Mouse (Mus musculus): Measurements from ENCODE around the gene Cpa5.

The Cpa5 gene

GRCm38 (mm10) chr6:30604342-30604867 lies 6.4 kb upstream of the Cpa5 start:
- no peak for DNase-seq (ENCODE audit: low read depth, low spot score)

DNA sequence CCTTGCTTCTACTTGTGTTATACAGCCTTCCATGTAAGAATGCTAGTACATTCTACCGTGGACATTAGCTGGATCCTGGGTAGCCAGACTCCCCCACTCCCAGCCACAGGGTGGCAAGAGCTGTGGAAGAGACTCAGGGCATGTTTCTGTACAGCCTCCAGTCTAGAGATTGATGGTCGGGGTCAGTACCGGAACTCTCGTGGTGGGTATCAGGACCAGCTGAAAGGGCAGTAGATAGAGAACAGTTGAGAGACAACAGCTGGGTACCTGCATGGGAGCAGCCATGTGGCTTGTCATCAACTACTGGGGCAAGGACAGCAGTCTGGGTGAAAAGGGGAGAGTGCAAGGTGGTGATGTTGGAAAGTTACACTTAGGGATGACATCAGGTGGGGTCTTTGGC lies 5.7 kb upstream of the Cpa5 start:
- no peak for DNase-seq (ENCODE audit: low read depth, low spot score)

GRCm38 (mm10) chr6:30605672-30606071 lies 5.1 kb upstream of the Cpa5 start:
- DNase-seq (ENCODE audit: low read depth, low spot score), result no peak

DNA sequence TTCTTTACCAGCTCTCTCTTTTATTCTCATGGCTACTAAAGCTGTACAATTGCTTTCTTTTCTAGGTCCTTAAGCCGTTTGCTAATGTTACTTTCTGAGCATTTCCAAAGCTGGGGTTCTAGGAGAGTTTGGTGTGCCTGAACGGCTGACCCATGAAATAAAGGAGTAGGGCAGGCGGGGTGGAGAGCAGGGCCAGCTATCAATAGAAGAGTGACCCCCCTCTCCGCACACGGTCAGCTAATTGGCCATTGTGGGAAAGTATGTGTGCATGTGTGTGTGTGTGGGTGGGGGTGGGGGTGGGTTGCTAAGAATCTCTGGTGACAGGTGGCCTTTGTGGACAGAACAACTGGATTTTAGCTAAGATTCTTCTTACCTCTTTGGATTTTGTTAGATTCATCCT lies 402 bp downstream of the Cpa5 start:
- DNase-seq (ENCODE audit: low read depth, low spot score), result no peak

DNA sequence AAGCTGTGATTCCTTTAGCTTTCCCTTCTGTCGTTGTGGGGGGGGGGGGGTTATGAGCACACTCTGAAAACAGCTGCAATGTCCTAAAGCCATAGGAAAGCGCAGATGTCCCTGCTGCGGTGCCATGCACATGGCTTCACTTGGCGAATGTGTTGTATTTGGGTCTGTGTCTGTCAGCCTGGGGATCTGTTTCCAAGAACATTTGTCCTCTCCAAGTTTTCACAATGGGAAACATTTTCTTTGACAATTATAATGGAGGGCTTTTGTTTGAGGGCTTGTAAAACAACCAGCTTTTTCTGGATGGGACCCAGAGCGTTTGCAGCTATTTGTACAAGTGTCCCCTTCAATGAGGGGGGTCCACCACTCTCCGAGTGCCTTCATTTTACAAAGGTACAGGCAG lies 3.4 kb downstream of the Cpa5 start:
- DNase-seq (ENCODE audit: low read depth, low spot score), result no peak

DNA sequence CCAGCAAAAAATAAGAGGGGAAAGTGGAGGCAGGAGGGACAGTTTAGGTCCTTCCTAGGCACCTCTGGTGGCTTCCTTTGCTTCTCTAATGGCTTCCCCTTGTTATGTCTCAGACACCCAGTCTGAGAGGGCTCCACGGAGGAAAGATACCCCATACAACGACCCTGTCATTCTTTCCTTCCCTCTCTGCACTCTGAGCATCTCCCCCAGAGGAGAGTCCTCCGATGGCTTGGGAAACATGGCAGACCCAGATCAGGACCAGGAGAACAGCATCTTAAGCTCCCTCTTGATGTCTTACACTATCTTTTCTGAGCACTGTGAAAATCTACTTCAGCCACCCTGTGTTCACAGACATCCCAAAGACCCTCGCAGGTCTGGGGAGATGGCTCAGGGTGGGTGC lies 4.9 kb downstream of the Cpa5 start:
- DNase-seq (ENCODE audit: low read depth, low spot score), result no peak

DNA sequence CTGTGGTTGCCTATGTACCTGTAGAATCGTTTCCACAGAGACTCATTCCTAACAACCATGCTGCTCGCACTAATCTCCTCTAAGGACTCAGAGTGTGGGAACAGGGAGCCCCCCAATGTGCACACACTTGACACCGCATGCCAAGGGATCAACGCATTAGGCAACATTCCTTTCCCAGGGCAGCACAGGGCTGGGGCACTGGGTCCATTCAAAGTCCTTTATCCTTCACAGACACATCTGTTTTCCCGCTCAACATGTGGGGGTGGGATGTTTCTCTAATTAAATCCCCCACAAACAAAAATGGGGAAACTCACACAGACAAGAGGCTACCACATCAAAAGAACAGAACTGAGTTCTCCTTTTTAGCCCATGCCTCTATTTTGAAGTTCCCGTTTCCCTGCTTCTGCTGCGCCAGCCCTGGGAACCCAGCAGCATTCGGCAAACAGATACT lies 5.7 kb downstream of the Cpa5 start:
- no peak for DNase-seq (ENCODE audit: low read depth, low spot score)

DNA sequence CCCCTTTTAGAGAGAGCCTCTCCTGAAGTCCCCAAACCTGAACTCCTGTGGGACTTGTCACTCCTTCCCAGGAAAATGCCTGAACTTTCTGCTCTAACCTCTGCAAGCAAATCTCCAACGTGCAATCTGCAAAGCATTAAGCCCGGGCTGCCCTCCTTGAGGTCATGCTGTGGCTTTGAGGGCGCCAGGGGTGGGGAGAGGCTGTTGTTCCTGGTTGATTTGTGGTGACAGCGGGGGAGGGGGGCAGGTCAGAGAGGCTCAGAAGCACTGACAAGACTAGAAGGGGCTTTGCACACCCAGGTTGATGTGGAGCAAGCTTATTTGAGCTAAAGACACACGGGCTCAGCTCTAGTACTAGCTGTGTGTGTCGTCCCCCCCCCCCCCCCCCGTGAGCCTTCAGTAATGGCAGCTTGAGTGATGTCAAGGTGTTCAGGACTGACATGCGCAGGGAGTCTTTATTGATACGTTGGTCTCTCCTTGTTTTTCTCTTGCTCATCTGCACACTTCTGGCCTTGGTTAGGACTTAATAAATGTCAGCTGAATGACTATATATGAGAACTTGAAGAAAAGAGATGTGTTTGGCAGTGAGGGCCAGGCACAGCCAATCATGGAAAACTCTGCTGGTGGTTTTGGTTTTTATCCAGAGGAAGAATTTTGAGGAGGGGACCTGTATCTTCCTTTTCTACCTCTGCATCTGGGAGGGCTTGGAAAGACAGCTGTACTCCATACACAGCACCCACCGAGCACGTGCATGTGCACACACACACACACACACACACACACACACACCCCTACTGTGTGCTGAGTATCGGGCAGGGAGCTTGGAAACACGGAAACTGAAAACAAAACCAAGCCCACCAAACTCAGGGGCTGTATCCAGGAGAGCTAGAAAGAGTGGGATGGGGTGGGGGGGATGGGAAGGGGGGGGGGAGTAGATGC lies 6.5 kb downstream of the Cpa5 start:
- no peak for DNase-seq (ENCODE audit: low read depth, low spot score)

DNA sequence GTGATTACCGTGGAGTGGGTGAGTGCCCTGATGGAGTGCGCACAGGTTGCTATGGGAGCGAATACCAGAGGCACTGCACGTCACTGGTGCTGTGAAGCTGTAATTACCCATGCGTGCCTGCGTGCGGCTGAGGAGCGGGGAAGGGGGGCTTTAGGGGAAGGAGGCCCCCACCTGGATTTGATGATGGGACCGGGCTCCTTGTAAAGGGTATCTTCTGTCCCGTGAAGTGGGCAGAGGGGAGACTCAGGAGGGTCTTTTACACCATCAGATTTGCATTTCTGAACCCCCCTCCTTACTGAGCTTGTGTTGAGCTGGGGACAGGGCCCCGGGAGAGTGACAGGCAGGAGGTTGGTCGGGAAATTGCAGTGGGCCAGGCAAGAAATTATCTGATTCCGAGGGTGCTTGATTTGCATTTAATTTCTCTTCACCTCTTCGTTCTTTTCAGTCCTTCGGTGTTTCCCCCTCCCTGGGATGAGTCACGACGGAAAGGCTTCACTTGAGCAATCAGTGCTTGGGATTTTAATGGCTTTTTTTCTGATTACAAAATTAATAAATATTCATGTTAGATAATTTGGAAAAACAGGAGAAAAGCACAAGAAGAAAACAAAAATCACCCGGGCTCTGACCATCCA lies 7.3 kb downstream of the Cpa5 start:
- DNase-seq (ENCODE audit: low read depth, low spot score), result no peak

- DNase-seq (ENCODE audit: low read depth, low spot score), result no peak
Observed at GRCm38 (mm10) chr6:30618735-30619134, 7.9 kb downstream of the Cpa5 start.

GRCm38 (mm10) chr6:30619606-30620005 lies 8.8 kb downstream of the Cpa5 start:
- no peak for DNase-seq (ENCODE audit: low read depth, low spot score)

DNA sequence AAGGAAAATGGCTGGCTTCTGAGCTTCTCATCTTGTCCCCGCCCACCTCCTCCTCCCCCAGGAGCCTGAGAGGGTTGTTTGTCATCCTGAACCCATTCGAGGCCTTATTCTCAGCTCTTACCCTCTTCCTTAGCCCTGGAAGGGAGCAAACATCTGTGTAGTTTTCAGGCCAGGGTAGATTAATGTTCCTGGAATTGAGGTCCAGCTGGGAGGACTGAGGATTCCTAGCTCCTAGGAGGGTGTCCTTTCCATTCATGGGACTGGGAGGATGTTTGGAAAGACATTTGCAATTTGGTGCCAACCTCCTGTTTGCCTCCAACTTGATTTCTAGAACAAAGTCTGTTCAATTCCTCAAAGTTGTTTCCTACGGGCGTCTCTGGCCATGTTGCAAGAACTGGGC lies 9.8 kb downstream of the Cpa5 start:
- no peak for DNase-seq (ENCODE audit: low read depth, low spot score)

- no peak for DNase-seq (ENCODE audit: low read depth, low spot score)
Observed at GRCm38 (mm10) chr6:30620994-30621393, 10.2 kb downstream of the Cpa5 start.

DNA sequence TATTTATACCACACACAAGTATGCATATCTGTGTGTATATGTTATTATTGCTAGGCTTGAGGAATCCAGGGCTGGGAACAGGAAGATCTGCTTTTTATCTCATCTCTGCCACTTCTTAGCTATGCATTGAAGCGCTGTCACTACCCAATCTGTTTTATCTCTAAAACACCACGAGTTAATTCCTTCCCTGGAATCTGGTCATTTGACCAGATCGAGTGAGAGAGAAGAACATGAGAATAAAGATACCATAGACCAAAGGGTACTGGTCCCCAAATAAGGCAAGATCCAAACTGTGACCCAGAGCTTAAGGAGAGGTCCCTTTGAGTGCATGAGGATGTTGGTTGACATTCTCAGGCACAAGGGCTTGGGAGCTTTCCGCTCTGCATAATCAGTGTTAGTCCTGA lies 11.2 kb downstream of the Cpa5 start:
- DNase-seq (ENCODE audit: low read depth, low spot score), result no peak

- no peak for DNase-seq (ENCODE audit: low read depth, low spot score)
Observed at GRCm38 (mm10) chr6:30624763-30625162, 14.0 kb downstream of the Cpa5 start.

DNA sequence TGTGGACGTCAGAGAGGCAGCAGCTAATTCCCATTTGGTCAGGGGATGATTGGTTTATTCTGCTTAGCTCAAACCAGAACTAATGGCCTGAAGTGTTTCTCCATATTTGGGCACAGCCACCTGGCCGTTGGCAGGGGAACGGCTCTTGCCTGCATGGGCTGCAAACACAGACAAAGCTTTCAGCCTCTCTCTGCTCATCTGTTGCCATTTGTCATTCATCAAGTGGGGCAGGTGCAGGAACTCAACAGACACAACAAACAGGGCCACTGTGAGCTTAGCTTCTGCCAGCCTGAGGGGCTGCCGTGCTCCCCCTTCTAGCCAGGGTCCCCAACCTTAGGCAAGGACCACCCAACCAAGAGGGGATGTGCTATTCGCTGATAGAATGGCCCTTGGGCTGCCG lies 17.3 kb downstream of the Cpa5 start:
- DNase-seq (ENCODE audit: low read depth, low spot score), result no peak

GRCm38 (mm10) chr6:30629989-30630388 lies 19.2 kb downstream of the Cpa5 start:
- no peak for DNase-seq (ENCODE audit: low read depth, low spot score)

DNA sequence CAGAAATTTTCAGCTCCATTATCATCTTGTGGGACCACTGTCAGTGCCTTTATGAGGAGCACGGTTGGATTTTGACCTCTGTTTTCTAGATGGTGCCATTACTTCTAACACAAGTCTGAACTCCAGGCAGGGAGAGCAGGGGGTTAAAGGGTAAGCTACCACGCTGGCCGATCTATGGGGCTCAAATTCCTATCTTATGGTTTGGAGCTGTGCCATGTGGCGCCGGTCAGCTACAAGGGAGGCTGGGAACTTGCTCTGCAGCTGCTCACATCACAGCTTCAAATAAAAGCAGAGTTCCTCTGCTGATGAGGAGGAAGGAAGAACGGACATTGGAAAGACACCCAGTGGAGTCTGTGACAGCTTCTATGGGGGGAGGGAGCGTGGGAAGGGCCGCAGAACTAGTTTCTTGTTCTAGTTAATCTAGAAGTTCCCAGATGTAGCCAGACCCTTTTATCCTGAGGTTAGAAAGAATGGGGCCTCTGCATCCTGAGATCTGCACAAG lies 24.6 kb downstream of the Cpa5 start:
- DNase-seq (ENCODE audit: low read depth, low spot score), result no peak

GRCm38 (mm10) chr6:30636186-30636842 lies 25.5 kb downstream of the Cpa5 start:
- DNase-seq (ENCODE audit: low read depth, low spot score), result no peak

DNA sequence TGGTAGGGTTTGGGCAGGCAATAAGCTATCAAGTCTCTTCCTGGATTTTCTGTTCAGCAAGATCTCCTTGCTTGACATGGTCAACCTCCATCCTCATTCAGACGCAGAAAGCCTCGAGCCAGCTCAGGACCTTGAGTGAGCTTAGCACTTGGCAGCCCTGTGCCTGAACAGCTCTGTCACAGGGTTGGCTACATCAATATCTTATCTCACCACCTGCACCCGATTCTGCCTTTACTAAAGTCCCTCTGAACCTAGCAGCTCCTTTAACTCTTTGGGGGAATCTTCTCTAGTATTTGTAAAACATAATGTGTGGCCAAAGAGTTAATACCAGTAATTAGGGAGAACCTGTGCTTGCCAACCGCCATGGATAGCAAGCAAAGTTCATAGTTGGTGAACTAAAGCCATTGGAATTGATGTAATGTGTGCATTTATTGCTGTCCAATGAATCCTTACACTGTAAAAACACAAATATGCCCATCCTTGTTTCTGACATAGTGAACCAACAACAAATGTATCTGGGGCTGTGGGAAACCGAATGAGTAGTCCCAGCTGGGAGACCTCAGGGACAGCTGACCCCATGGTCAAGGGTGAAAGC lies 28.0 kb downstream of the Cpa5 start, which contains the start of gene Cpa1:
TSS of gene Cpa1 (plus strand) at position 545 of the 595 bp plus-strand sequence.
- DNase-seq (ENCODE audit: low read depth, low spot score), result no peak

DNA sequence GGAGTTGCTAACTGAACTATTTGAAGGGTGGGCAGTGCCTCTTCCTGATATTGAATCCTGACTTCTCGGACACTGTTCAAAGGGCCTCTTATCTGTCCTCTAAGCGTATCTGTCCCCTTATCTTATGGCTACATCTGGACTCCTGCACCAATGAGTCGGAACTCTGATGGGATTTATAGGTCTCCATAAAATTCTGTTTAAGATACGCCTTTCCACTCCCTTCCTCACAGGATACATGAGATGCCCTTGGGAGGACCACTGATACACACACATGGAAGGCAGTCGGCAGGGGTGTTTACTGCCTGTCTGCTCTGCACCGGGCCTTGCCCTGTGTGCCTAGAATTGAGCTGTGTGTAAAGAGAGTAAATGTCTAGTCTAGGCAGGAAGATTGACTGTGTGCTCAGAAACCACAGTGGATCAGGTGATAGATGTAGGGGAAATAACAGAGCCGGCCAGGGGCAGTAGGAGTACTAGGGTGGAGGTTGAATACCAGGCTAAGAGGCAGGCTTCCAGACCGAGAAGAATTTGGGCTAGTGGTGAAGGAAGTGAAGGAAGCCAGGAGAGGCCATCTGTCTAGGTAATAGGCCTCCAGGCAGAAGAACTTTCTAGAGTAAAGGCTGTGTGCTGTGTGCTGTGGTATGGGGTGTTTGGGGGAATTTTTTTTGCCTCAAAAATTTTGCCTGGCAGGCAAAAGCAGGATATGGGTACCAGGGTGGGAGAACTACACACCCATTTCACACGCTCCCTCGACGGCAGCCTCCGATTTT lies 33.1 kb downstream of the Cpa5 start:
- no peak for DNase-seq (ENCODE audit: low read depth, low spot score)
